Mouse (Mus musculus): Measurements from ENCODE around the gene Fosl1. TPM values are rescaled to one million over a fixed set of nuclear protein-coding genes. Genes with fewer than 3 reads are reported as not detected.
A peak's percentile ranks its signal among the peaks of the same experiment; 100 is the strongest.

Gene Fosl1
- polyA plus RNA-seq, 1 experiment from 2014 or later = not detected

DNA sequence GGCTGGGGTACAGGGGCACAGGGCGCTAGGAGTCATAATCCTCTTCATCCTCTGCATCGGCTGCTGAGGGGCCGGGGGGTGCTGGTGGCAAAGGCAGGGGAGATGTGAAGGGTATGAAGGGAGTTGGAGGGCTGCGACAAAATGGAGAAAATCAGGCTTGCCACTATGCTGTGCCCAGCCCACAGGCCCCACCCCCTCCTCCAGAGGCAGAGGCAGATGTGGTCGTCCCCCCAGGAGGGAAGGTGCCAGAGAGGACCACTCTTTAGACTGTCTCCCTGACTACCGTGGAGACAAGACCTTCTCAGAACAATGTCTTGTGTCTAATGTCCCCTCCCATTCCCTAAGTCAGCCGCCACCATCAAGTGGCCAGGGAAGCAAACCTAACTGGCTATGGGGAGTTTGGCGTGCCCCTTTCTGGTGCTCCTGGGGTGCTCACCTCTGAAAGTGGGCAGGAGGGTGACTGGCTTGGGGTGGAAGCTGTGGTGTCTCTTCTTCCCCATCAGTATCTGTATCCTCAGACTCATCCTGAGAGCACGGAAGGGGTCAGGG is 24.4 kb upstream of the Fosl1 start:
- ATAC-seq (replicated peaks; ENCODE audit: low FRiP score) (no peak), DNase-seq (ENCODE audit: low spot score) (no peak)
- H3K27ac ChIP-seq (ENCODE audit: low read depth, low read length) = no peak overlapping the region
- no peaks in the 10 kb centered on the region for H3K27me3 ChIP-seq (ENCODE audit: control insufficient read depth, insufficient read depth, low read length)
- H3K4me3 ChIP-seq (ENCODE audit: low read depth, low read length) = no peak overlapping the region
- peak overlapping the region; percentile 91 for H3K4me2 ChIP-seq (ENCODE audit: low read depth, low read length, severe bottlenecking)
- H3K9me3 ChIP-seq (ENCODE audit: control insufficient read depth, low read length) = no peaks in the 10 kb centered on the region
- H3K9ac ChIP-seq (ENCODE audit: low read length) = peak overlapping the region; percentile 7; the same call in 1 of the 2 replicates
- H3K36me3 ChIP-seq (ENCODE audit: control insufficient read depth, insufficient read depth, low read length) = peaks cover 7% of the 10 kb centered on the region; the same call in 1 of the 2 replicates
- 78% methylated on average over 9 of the region's 9 CpGs for WGBS
- H3K4me1 ChIP-seq (replicated peaks; ENCODE audit: control insufficient read depth, insufficient read depth, low read length) = peaks cover 17% of the 10 kb centered on the region; the same call in 1 of the 2 replicates

- ATAC-seq (replicated peaks; ENCODE audit: low FRiP score) = no peak
Measured at GRCm38 (mm10) chr19:5423561-5423960, 23.8 kb upstream of the Fosl1 start.

GRCm38 (mm10) chr19:5424092-5424781 is 23.1 kb upstream of the Fosl1 start:
- ATAC-seq (replicated peaks; ENCODE audit: low FRiP score) (peak; percentile 70), DNase-seq (ENCODE audit: low spot score) (no peak)
- Histone ChIP-seq H3K4me1 (replicated peaks; ENCODE audit: control insufficient read depth, insufficient read depth, low read length) (peaks cover 17% of the 10 kb centered on the region; the same call in 1 of the 2 replicates), H3K27me3 (ENCODE audit: control insufficient read depth, insufficient read depth, low read length) (no peaks in the 10 kb centered on the region), H3K9me3 (ENCODE audit: control insufficient read depth, low read length) (no peaks in the 10 kb centered on the region), H3K4me2 (ENCODE audit: low read depth, low read length, severe bottlenecking) (peak overlapping the region; percentile 91), H3K9ac (ENCODE audit: low read length) (peak overlapping the region; percentile 94), H3K36me3 (ENCODE audit: control insufficient read depth, insufficient read depth, low read length) (peaks cover 7% of the 10 kb centered on the region; the same call in 1 of the 2 replicates), H3K4me3 (ENCODE audit: low read depth, low read length) (peak overlapping the region; percentile 83), H3K27ac (ENCODE audit: low read depth, low read length) (peak overlapping the region; percentile 82)
- under 1% methylated on average over 33 of the region's 48 CpGs for WGBS

More at GRCm38 (mm10) chr19:5423561-5423960, 23.8 kb upstream of the Fosl1 start:
- Histone ChIP-seq H3K9me3 (ENCODE audit: control insufficient read depth, low read length) (no peaks in the 10 kb centered on the region), H3K4me1 (replicated peaks; ENCODE audit: control insufficient read depth, insufficient read depth, low read length) (peaks cover 17% of the 10 kb centered on the region; the same call in 1 of the 2 replicates), H3K27me3 (ENCODE audit: control insufficient read depth, insufficient read depth, low read length) (no peaks in the 10 kb centered on the region), H3K9ac (ENCODE audit: low read length) (peak overlapping the region; percentile 94), H3K4me3 (ENCODE audit: low read depth, low read length) (peak overlapping the region; percentile 83), H3K36me3 (ENCODE audit: control insufficient read depth, insufficient read depth, low read length) (peaks cover 7% of the 10 kb centered on the region; the same call in 1 of the 2 replicates), H3K27ac (ENCODE audit: low read depth, low read length) (no peak overlapping the region), H3K4me2 (ENCODE audit: low read depth, low read length, severe bottlenecking) (peak overlapping the region; percentile 91)
- DNase-seq (ENCODE audit: low spot score) = no peak
- 66% methylated on average over 12 of the region's 12 CpGs for WGBS

- peak within 1 kb of the TSS; percentile 83 for H3K4me3 ChIP-seq (ENCODE audit: low read depth, low read length)
- peak; percentile 92 for ATAC-seq (replicated peaks; ENCODE audit: low FRiP score)
- peak within 1 kb of the TSS; percentile 91 for H3K4me2 ChIP-seq (ENCODE audit: low read depth, low read length, severe bottlenecking)
- peak within 1 kb of the TSS; percentile 82 for H3K27ac ChIP-seq (ENCODE audit: low read depth, low read length)
- peak within 1 kb of the TSS; percentile 94 for H3K9ac ChIP-seq (ENCODE audit: low read length)
- peaks cover 7% of the 10 kb centered on the region; the same call in 1 of the 2 replicates for H3K36me3 ChIP-seq (ENCODE audit: control insufficient read depth, insufficient read depth, low read length)
- H3K9me3 ChIP-seq (ENCODE audit: control insufficient read depth, low read length) = no peaks in the 10 kb centered on the region
- H3K27me3 ChIP-seq (ENCODE audit: control insufficient read depth, insufficient read depth, low read length) = no peaks in the 10 kb centered on the region
- H3K4me1 ChIP-seq (replicated peaks; ENCODE audit: control insufficient read depth, insufficient read depth, low read length) = peaks cover 17% of the 10 kb centered on the region; the same call in 1 of the 2 replicates
- under 1% methylated on average over 48 of the region's 87 CpGs for WGBS
- DNase-seq (ENCODE audit: low spot score) = peak; percentile 100
Measured at GRCm38 (mm10) chr19:5424782-5425741, 22.3 kb upstream of the Fosl1 start, which contains the start of the genes Drap1 and AI837181. Drap1 (minus strand) TSS chr19:5424979. AI837181 (plus strand) TSS chr19:5425144.

- peak overlapping the region; percentile 85 for H3K4me2 ChIP-seq (ENCODE audit: low read depth, low read length, severe bottlenecking)
- H3K9me3 ChIP-seq (ENCODE audit: control insufficient read depth, low read length) = no peaks in the 10 kb centered on the region
- peaks cover 17% of the 10 kb centered on the region; the same call in 1 of the 2 replicates for H3K4me1 ChIP-seq (replicated peaks; ENCODE audit: control insufficient read depth, insufficient read depth, low read length)
- H3K27ac ChIP-seq (ENCODE audit: low read depth, low read length) = peak overlapping the region; percentile 66; the same call in 1 of the 2 replicates
- DNase-seq (ENCODE audit: low spot score) (no peak), ATAC-seq (replicated peaks; ENCODE audit: low FRiP score) (no peak)
- H3K27me3 ChIP-seq (ENCODE audit: control insufficient read depth, insufficient read depth, low read length) = no peaks in the 10 kb centered on the region
- H3K36me3 ChIP-seq (ENCODE audit: control insufficient read depth, insufficient read depth, low read length) = peaks cover 7% of the 10 kb centered on the region; the same call in 1 of the 2 replicates
- WGBS = 88% methylated on average over 18 of the region's 18 CpGs
- H3K9ac ChIP-seq (ENCODE audit: low read length) = peak overlapping the region; percentile 94
- peak overlapping the region; percentile 83 for H3K4me3 ChIP-seq (ENCODE audit: low read depth, low read length)
Measured at GRCm38 (mm10) chr19:5425906-5426565, 21.3 kb upstream of the Fosl1 start.

GRCm38 (mm10) chr19:5426640-5427290 is 20.6 kb upstream of the Fosl1 start:
- DNase-seq (ENCODE audit: low spot score) (no peak), ATAC-seq (replicated peaks; ENCODE audit: low FRiP score) (no peak)
- H3K4me1 ChIP-seq (replicated peaks; ENCODE audit: control insufficient read depth, insufficient read depth, low read length) = peaks cover 17% of the 10 kb centered on the region; the same call in 1 of the 2 replicates
- H3K4me3 ChIP-seq (ENCODE audit: low read depth, low read length) = peak overlapping the region; percentile 83; the same call in 1 of the 2 replicates
- H3K27ac ChIP-seq (ENCODE audit: low read depth, low read length) = no peak overlapping the region
- no peak overlapping the region for H3K9ac ChIP-seq (ENCODE audit: low read length)
- H3K36me3 ChIP-seq (ENCODE audit: control insufficient read depth, insufficient read depth, low read length) = peaks cover 5% of the 10 kb centered on the region; the same call in 1 of the 2 replicates
- no peaks in the 10 kb centered on the region for H3K27me3 ChIP-seq (ENCODE audit: control insufficient read depth, insufficient read depth, low read length)
- WGBS = 92% methylated on average over 13 of the region's 13 CpGs
- peak overlapping the region; percentile 85; the same call in 1 of the 2 replicates for H3K4me2 ChIP-seq (ENCODE audit: low read depth, low read length, severe bottlenecking)
- H3K9me3 ChIP-seq (ENCODE audit: control insufficient read depth, low read length) = no peaks in the 10 kb centered on the region

- ATAC-seq (replicated peaks; ENCODE audit: low FRiP score) (no peak), DNase-seq (ENCODE audit: low spot score) (no peak)
- Histone ChIP-seq H3K27ac (ENCODE audit: low read depth, low read length) (no peak overlapping the region), H3K4me2 (ENCODE audit: low read depth, low read length, severe bottlenecking) (no peak overlapping the region), H3K9me3 (ENCODE audit: control insufficient read depth, low read length) (no peaks in the 10 kb centered on the region), H3K4me3 (ENCODE audit: low read depth, low read length) (no peak overlapping the region), H3K9ac (ENCODE audit: low read length) (no peak overlapping the region), H3K36me3 (ENCODE audit: control insufficient read depth, insufficient read depth, low read length) (peaks cover 5% of the 10 kb centered on the region; the same call in 1 of the 2 replicates), H3K27me3 (ENCODE audit: control insufficient read depth, insufficient read depth, low read length) (no peaks in the 10 kb centered on the region), H3K4me1 (replicated peaks; ENCODE audit: control insufficient read depth, insufficient read depth, low read length) (peaks cover 16% of the 10 kb centered on the region; the same call in 1 of the 2 replicates)
- WGBS = 82% methylated on average over 2 of the region's 2 CpGs
Measured at GRCm38 (mm10) chr19:5428083-5428482, 19.3 kb upstream of the Fosl1 start.

Measured in forebrain, embryonic 11.5 days (tissue).